Mouse (Mus musculus) gonadal fat pad, adult 2 months (tissue): ENCODE data around the gene Apol7e. TPM values are rescaled to one million over a fixed set of nuclear protein-coding genes. Genes with fewer than 3 reads are reported as not detected.
"Not testable (repeated sequence)": the region's sequence is repeated elsewhere in the genome, so short reads cannot be mapped to it uniquely, and the experiment has no call there.

Source experiments
- DNase-seq: peaks from one replicate; pipeline ENCODE4 v3.0.0-alpha.2; 2012; ENCODE audit warnings: low read depth
- polyA plus RNA-seq: library from polyadenylated mRNA; depleted of rRNA; stranded (reverse); fragments of >200 nt; gene quantifications from 2 replicates; pipeline ENCODE4 v1.2.3, GENCODE M21; 2012

Apol7e gene
- polyA plus RNA-seq, 1 experiment, result 0.34 TPM

- DNase-seq, result no peak
Measured at GRCm38 (mm10) chr15:77740511-77741297, 42.0 kb downstream of the Apol7e start.

DNA sequence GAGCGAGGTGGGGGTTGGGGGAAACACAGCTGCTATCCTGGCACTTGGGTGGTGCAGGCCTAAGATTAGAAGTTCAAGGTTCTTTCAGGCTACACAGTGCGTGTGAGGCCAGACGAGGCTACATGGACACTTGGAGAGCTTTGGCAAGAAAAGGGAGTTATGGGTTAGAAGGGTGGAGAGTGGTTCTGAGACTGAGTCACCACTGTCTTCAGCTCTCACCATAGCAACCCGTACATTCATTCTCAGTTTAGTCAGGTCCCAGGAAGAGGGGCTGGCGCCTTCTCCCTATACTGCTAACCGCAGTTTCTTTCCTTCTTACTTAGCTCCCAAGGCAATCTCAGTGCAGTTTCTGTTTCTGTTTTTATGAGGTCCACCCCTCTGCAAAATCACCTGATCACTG, 42.9 kb downstream of the Apol7e start:
- DNase-seq, result not testable (repeated sequence)

GRCm38 (mm10) chr15:77744632-77745031, 46.0 kb downstream of the Apol7e start:
- DNase-seq, result no peak

DNA sequence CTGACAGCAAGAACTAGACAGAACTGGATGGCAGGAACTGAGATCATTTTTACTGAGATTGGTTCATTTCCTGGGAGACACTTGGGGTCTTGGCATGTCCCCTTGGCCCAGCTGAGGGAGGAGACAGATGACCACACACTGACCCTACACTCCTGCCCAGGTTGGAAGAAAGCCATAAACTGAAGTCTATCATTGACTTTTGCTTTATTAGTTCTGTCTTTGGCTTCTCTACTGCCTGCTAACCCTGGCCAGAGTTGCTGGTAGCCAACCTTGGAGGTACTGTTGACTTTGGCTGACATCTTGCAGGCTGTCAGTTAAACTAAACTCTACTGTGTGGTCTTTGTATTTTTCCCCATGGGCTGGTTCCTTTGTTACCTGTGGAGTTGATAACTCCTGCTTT, 46.4 kb downstream of the Apol7e start:
- DNase-seq, result no peak

DNA sequence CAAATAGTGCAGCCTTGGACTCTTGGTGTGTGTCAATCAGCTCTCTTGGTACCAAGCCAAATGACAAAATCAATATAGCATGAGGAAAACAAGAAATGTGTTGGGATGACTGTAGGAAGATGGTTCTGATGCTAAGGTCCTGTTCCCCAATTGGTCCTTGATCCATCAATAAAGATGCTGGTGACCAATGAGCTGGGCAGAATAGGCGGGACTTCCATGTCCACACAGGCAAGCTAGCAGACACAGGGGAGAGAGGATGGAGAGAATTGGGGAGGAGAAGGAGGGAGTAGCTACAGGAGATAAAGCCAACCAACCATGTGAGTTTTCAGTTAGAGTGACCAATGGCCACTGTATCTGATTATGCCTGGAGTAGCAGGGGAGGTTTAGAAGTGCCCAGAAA, 47.7 kb downstream of the Apol7e start:
- DNase-seq, result no peak

DNA sequence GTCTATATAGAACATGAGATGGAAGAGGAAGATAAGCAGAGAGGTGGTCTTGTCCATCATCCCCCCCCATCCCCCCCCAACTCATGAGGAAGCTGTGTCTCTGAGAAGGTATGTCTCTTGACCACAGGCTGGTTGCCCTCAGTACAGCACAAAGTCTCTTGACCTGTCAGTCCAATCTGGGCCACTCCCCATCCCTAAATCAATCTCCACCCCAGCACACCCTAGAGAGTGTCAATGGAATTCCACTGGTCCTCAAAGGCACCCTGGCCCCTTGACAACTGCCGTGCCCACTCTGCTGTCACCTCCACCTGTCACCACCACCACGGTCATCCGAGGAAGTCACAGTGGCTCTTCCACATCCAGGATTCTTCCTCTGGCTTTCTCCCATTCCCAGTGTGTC, 49.8 kb downstream of the Apol7e start:
- DNase-seq, result no peak

- DNase-seq, result no peak
Measured at GRCm38 (mm10) chr15:77749717-77750116, 51.1 kb downstream of the Apol7e start.

DNA sequence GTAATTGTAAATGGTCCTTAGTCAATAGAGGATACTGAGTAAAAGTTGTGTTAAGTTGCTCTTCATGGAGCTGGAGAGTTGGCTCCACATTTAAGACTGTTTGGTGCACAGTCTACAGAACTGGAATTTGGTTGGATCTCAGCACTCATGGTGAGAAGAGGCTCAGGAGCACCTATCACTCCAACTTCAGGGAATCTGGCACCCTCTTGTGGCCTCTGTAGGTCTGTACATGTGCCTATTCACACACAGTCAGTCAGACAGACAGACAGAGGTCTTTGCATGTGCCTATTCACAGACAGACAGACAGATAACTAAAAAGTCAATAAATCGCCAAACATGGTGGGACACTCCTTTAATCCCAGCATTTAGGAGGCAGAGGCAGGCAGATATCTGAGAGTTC, 51.8 kb downstream of the Apol7e start:
- DNase-seq, result no peak

GRCm38 (mm10) chr15:77752443-77752842, 53.8 kb downstream of the Apol7e start:
- no peak for DNase-seq

DNA sequence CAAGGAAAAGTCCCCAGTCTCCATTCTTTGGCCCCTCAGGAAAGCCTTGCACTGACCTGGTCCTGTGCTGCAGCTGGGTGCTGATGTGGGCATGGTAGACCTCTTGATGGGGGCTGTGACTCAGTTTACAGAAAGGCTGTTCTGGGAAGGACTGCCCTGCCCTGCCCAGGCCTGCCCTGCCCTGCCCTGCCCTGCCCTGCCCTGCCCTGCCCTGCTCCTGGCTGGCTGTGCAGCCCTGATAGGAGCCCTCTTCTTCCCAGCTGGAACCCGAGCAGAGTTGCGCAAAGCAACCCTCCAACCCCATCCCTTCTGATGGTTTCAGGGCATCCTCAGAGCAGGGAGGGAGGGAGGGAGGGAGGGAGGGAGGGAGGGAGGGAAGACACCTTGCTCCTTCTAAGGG, 56.5 kb downstream of the Apol7e start:
- no peak for DNase-seq

DNA sequence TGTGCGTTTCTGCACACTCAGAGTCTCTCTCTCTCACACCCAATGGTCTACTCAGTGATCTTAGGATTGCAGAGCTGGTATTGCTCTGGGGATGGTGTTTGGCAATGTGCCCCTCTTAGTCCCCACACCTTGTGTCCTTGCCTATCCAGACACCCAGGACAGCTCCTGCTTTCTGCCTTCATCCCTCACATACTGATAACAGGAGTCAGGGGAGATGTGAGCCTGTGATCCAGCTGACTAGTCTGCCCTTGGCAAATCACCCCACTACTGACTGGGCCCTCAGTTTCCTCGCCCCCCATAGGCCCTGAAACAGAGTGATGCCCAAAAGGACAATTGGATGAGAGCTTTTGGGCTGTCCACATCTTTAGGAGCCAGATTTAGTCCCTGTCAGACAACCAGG, 57.4 kb downstream of the Apol7e start:
- no peak for DNase-seq

DNA sequence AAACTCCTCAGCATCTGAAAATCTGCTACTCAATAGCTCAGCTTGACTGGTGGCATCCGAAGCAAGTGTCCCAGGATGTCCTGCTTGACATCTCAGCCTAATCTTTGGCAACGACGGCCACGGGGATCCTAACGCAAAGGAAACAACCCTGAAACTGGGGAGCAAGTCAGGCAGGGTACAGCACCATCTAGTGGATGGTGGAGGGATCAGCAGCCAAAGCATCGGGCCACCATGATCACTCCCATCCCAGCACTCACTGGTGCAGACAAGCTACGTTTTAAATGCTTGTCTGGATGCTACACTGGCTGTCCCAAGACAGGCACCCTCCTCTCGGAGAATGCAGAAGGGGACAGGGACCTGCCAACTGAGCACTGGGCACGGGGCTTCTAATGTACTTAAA, 58.2 kb downstream of the Apol7e start, which contains the start of gene Apol8:
Apol8 (minus strand) TSS at position 156 of the 400 bp plus-strand sequence.
- no peak for DNase-seq

DNA sequence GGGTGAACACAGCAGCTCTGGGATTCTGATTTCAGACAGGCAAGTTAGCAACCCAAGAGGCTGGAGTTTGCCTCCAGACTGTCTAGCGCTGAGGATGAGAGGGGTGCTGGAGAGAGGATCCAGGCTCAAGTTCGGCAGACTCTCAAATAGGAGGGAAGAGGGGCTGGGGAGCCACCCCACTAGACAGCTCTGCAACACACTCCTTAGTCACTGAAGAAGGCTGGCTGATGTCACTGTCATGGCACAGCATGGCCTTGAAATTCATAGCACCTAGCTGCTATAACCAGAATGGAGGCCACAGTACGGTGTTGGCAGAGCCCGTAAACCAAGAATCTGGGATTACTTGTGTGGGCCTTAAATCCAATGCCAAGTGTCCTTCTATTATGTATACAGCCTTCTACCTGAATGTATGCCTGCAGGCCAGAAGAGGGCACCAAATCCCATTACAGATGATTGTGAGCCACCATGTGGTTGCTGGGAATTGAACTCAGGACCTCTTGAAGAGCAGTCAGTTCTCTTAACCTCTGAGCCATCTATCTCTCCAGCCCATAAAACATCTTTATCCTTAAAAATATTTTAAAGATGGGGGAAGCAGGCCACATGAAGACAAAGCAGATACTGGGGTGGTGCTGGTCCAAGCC, 59.0 kb downstream of the Apol7e start:
- DNase-seq, result no peak

- no peak for DNase-seq
Measured at GRCm38 (mm10) chr15:77760037-77760436, 61.4 kb downstream of the Apol7e start.

DNA sequence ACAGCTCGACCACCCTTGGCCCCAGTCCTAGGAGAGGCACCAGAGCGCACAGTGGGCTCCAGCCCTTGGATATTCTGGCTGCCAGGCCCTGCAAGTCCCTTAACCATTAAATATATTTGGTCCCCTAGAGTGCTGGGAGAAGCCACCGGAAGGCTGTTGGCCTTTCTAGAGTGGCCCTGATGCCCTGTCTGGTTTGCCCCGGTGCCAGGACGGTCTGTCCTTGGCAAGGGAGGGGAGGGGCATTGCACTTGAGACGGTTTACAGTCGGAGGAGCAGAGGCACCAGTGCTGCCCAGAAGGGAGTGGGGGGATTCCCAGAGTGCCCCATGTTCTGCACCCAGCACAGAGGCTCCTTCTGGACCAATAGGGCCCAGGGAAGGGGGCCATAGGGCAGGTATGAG, 62.4 kb downstream of the Apol7e start:
- DNase-seq, result no peak

DNA sequence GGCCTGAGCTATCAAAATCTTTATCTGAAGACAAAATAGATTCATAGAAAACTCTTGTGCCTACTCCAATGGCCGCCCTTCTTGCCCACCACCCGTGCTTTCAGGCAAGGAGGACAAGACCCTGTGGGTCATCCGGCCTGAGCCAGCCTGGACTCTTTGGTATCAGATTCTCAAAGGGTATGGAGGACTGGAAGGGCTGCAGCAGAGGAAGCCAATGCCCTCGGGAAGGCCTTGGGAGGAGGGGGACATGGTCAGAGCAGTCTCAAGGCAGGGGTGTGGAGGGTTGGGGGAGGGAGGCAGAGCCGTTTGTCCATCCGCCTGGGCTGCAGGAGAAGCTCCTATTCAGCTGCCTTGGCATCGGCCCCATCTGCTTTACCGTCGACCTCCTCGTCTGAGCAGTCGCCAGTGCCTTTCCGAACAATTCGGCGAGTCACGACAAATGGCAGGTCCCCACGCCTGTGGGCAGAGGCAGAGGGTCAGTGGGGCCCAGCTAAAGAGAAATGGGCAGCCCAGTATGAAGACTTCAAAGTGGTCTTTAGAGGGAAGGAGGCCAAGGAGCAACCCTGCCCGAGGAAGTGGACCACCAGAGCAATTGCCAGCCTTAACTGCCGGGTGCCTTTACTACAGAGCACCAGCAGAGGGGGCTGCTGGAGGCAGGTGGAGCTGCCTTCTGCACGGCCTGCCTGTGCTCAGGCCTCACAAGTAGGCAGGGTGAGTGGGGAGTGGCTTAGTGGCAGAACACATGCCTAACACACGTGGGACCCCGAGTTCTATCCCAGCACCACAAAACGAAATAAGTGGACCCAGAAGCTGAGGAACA, 63.1 kb downstream of the Apol7e start:
- no peak for DNase-seq

DNA sequence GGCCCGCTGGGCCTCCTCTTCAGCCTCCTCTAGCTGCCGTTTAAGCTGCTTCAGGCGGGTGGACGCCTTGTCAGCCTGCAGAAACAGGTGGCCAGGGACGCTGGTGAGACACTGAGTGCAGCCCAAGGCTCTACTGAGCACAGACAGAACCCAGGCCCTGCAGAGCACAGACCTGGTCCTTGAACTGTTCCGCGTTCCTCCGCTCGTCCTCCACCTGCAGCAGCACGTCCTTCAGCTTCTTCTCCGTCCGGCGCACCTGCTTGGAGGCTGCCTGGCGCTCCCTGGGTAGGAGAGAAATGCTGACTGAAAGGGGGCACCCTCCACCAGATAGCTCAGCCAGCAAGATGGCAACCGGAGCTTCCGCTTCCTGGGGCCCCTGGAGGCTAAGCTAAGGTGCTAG, 64.4 kb downstream of the Apol7e start:
- no peak for DNase-seq

- DNase-seq, result no peak
Measured at GRCm38 (mm10) chr15:77763702-77764101, 65.0 kb downstream of the Apol7e start.

GRCm38 (mm10) chr15:77764391-77765006, 65.8 kb downstream of the Apol7e start:
- no peak for DNase-seq

- no peak for DNase-seq
Measured at GRCm38 (mm10) chr15:77765484-77766093, 66.9 kb downstream of the Apol7e start.

- DNase-seq, result no peak
Measured at GRCm38 (mm10) chr15:77766981-77767380, 68.3 kb downstream of the Apol7e start.
